Mouse (Mus musculus) hindbrain, embryonic 11.5 days (tissue): Measurements from ENCODE around the gene Lrp4. TPM values are rescaled to one million over a fixed set of nuclear protein-coding genes. Genes with fewer than 3 reads are reported as not detected.

Source experiments
- ATAC-seq: fragments of 200-750 bp; cut with Nextera tagmentation; 2 replicates; pipeline ENCODE4 v1.8.0; 2017; ENCODE audit warnings: mild to moderate bottlenecking, moderate TSS enrichment, moderate library complexity; ENCODE audit not compliant: low FRiP score
- DNase-seq: peaks from one replicate; pipeline ENCODE4 v3.0.0-alpha.2; 2015; ENCODE audit warnings: low spot score
- H3K27ac ChIP-seq: fragments of 300-500 bp; sonication (generic); 2 replicates; pipeline ENCODE4 v1.5.1; 2014; ENCODE audit warnings: mild to moderate bottlenecking, low read depth, low read length
- H3K27me3 ChIP-seq: fragments of 300-500 bp; sonication (generic); 2 replicates; pipeline ENCODE4 v1.6.1; 2014; ENCODE audit warnings: mild to moderate bottlenecking, low read length, moderate library complexity, mixed read lengths; ENCODE audit not compliant: control insufficient read depth, insufficient read depth
- H3K36me3 ChIP-seq: fragments of 300-500 bp; sonication (generic); 2 replicates; pipeline ENCODE4 v1.6.1; 2014; ENCODE audit warnings: mild to moderate bottlenecking, low read length, moderate library complexity, mixed read lengths; ENCODE audit not compliant: control insufficient read depth, insufficient read depth
- H3K4me1 ChIP-seq: fragments of 300-500 bp; sonication (generic); replicated peaks from 2 replicates; pipeline ENCODE4 v1.6.1; 2014; ENCODE audit warnings: low read length, mixed read lengths; ENCODE audit not compliant: control insufficient read depth, insufficient read depth
- H3K4me2 ChIP-seq: fragments of 300-500 bp; sonication (generic); replicated peaks from 2 replicates; pipeline ENCODE4 v1.6.1; 2014; ENCODE audit warnings: mild to moderate bottlenecking, low read depth, low read length
- H3K4me3 ChIP-seq: fragments of 300-500 bp; sonication (generic); 2 replicates; pipeline ENCODE4 v1.5.1; 2014; ENCODE audit warnings: low read depth, low read length
- H3K9ac ChIP-seq: fragments of 300-500 bp; sonication (generic); 2 replicates; pipeline ENCODE4 v1.6.1; 2014; ENCODE audit warnings: low read depth, low read length
- H3K9me3 ChIP-seq: fragments of 300-500 bp; sonication (generic); 2 replicates; pipeline ENCODE4 v1.6.1; 2016; ENCODE audit warnings: low read length; ENCODE audit not compliant: control insufficient read depth
- WGBS: fragments of 180-500 bp; shearing (Covaris S2); extraction: QIAGEN DNeasy Blood & Tissue Kit; methylation state at CpG from one replicate; pipeline ENCODE4 v1.1.7; 2014; 5-methylcytosine and 5-hydroxymethylcytosine counted together
- polyA plus RNA-seq: library from polyadenylated mRNA; unstranded; fragments of >200 nt; fragmentation: Nextera tagmentation; extraction: Ambion mirVana; gene quantifications from 2 replicates; pipeline ENCODE4 v1.2.1, GENCODE M21; 2014

The Lrp4 gene
- polyA plus RNA-seq, 1 experiment from 2014 or later = 5.9 TPM

DNA sequence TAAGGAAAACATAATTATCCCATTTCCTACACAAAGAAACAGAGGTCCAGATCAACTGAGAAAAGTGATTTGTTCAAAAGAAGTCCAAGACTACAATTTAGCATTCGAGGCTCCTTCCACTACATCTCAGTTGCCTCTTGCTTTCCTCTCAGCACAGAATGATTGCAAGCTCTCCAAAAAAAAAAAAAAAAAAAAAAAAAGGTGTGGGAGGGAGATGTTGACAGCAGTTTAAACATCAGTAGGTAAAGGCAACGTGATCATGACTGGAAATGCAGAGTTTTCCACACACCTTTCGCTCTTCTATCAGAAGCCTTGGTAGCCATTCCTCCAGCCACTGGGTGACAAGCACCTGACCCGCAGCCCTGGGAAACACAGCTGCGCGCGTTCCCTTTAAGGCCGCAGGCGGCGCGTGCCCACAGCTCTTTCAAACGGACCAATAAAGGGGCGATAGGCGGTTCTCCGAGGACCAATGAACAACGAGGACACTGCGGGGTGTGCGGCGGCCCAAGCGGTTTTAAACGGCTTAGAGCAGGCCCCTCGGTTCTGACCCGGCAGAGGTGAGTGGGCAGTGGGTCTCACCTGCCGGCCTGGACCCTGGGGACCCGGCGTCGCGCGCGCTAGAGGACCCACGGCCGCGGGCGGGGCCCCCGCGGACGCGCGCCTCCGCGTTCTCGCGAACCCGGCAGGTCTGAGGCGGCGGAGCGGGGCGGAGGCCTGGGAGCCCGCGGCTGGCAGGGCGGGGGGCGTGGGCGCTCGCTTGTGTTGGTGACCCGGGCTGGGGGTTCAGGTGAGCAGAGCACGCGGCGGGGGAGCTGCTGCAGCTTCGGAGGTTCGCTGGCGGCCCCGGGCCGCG is 69.2 kb downstream of the Lrp4 start, which contains the start of gene Ckap5:
Ckap5 (plus strand) TSS at position 469 of the 853 bp plus-strand sequence.
- Histone ChIP-seq H3K9me3 (no peaks in the 10 kb centered on the region), H3K4me1 (no peaks in the 10 kb centered on the region), H3K36me3 (no peaks in the 10 kb centered on the region), H3K4me3 (peak within 1 kb of the TSS; percentile 72), H3K9ac (peak within 1 kb of the TSS; percentile 83), H3K27ac (peak within 1 kb of the TSS; percentile 65), H3K27me3 (no peaks in the 10 kb centered on the region), H3K4me2 (peak within 1 kb of the TSS; percentile 47)
- DNase-seq (peak; percentile 96), ATAC-seq (peak; percentile 99)
- WGBS = 1% methylated on average over 57 of the region's 64 CpGs

- no peaks in the 10 kb centered on the region for H3K36me3 ChIP-seq
- H3K9me3 ChIP-seq = no peaks in the 10 kb centered on the region
- ATAC-seq (peak; percentile 15; the same call in 1 of the 2 replicates), DNase-seq (no peak)
- peak overlapping the region; percentile 72 for H3K4me3 ChIP-seq
- under 1% methylated on average over 15 of the region's 15 CpGs for WGBS
- H3K4me2 ChIP-seq = peak overlapping the region; percentile 47
- peak overlapping the region; percentile 83 for H3K9ac ChIP-seq
- H3K27me3 ChIP-seq = no peaks in the 10 kb centered on the region
- peak overlapping the region; percentile 65 for H3K27ac ChIP-seq
- no peaks in the 10 kb centered on the region for H3K4me1 ChIP-seq
Observed at GRCm38 (mm10) chr2:91527147-91527486, 69.8 kb downstream of the Lrp4 start.

- H3K27ac ChIP-seq = peak overlapping the region; percentile 24; the same call in 1 of the 2 replicates
- DNase-seq = peak; percentile 82
Observed at GRCm38 (mm10) chr2:91537588-91538205, 80.4 kb downstream of the Lrp4 start.

More at GRCm38 (mm10) chr2:91537588-91538205, 80.4 kb downstream of the Lrp4 start:
- peak overlapping the region; percentile 35 for H3K4me2 ChIP-seq
- 4% methylated on average over 17 of the region's 17 CpGs for WGBS
- peak overlapping the region; percentile 23; the same call in 1 of the 2 replicates for H3K9ac ChIP-seq
- H3K4me3 ChIP-seq = peak overlapping the region; percentile 29
- no peaks in the 10 kb centered on the region for H3K4me1 ChIP-seq
- peak; percentile 88 for ATAC-seq
- H3K9me3 ChIP-seq = no peaks in the 10 kb centered on the region
- no peaks in the 10 kb centered on the region for H3K27me3 ChIP-seq
- H3K36me3 ChIP-seq = no peaks in the 10 kb centered on the region

Other genes starting within 250 kb of the Lrp4 start
- 6.2 and 8.6 TPM in 2 replicates for gene Ddb2, start 220.5 kb upstream of the Lrp4 start, polyA plus RNA-seq
- gene Pacsin3, start 201.6 kb upstream of the Lrp4 start, polyA plus RNA-seq = 16.4 and 17.3 TPM in 2 replicates
- gene Arfgap2, start 192.5 kb upstream of the Lrp4 start, polyA plus RNA-seq = 66.1 and 78.9 TPM in 2 replicates
- 102 and 104 TPM in 2 replicates for gene 1110051M20Rik, start 12.8 kb upstream of the Lrp4 start, polyA plus RNA-seq
- 132 and 171 TPM in 2 replicates for gene Ckap5, start 69.3 kb downstream of the Lrp4 start, polyA plus RNA-seq
- 0.27 and 0.29 TPM in 2 replicates for gene F2, start 178.9 kb downstream of the Lrp4 start, polyA plus RNA-seq
- 6.5 and 10.2 TPM in 2 replicates for gene Zfp408, start 192.3 kb downstream of the Lrp4 start, polyA plus RNA-seq
- gene Arhgap1, start 192.3 kb downstream of the Lrp4 start, polyA plus RNA-seq = 79.6 and 86.8 TPM in 2 replicates